Mouse (Mus musculus): ENCODE measurements around the gene Arhgef25.

Arhgef25 gene

DNA sequence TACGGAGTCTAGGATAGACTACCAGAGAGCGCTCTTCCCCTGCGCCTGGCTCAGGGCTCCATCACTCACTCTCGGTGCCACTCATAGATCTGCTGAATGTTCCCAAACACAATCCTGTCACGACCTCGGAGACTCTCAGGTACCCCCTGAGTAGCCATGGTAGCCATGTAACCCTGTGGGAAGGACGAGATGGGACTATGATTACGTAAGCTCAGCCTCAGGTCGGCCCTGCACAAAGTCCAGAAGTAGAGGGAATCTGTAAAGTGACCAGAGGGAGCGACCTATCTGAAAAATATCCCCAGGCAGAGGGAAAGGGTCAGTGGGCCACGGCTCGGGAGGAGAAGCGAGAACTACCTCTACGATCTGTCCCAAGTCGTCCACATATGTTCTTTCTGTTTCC lies 4.4 kb downstream of the Arhgef25 start:
- DNase-seq (ENCODE audit: low read depth): no peak

DNA sequence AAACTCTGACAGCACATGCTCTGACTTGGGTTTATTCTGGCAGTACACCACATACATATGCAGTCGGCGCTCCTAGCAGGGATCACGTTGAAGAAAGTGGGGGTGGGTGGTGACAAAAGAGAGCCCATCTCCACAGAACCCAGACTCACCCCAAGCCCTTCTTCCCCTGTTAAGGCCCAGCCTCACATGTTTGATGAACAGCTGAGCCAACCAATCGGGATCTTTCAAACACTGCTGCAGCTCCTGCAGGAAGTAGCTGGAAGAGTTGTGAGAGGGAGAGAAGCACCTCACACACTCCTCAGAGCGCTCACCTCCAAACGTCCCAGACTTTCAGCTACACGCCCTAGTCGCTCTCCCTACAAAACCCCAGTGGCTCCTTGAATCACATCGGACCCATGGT lies 4.8 kb downstream of the Arhgef25 start:
- DNase-seq (ENCODE audit: low read depth): no peak

DNA sequence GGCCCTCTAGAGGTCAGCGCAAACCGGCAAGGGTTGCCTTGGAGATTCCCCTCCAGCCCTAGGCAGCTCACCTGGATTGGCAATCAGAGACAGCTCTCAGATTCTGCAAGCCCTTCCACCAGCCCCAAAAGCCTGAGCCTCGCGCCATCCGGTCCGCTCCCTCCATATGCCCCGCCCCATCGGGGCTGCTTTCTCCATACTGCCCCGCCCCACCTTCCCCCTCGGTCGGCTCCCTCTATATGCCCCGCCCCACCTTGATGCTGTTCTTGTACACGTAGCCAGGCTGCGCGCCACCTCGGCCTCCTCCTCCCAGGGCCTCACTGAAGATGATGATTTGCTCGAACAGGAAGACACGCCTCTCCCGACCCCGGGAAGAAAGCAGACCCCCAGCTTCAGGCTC lies 6.1 kb downstream of the Arhgef25 start:
- no peak for DNase-seq (ENCODE audit: low read depth)

GRCm38 (mm10) chr10:127182624-127183023 lies 7.3 kb downstream of the Arhgef25 start:
- DNase-seq (ENCODE audit: low read depth): no peak

GRCm38 (mm10) chr10:127181566-127181965 lies 8.3 kb downstream of the Arhgef25 start:
- no peak for DNase-seq (ENCODE audit: low read depth)

DNA sequence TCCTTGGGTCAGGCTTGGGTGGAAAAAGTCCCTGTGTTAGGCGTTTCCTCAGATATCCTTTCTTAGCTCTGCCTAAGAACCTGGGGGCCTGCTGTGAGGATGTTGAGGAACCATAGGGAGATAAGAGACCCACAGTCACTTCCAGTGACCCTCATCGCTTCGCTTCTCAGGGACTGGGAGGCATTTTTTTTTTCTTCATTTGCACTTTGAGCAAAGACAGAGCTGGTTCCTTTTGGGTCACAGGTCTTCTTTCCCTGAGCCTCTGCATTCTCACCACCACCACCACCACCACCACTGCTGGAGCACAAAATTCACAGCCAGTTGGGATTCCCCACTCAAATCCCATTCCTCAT lies 9.2 kb downstream of the Arhgef25 start:
- DNase-seq (ENCODE audit: low read depth): no peak

DNA sequence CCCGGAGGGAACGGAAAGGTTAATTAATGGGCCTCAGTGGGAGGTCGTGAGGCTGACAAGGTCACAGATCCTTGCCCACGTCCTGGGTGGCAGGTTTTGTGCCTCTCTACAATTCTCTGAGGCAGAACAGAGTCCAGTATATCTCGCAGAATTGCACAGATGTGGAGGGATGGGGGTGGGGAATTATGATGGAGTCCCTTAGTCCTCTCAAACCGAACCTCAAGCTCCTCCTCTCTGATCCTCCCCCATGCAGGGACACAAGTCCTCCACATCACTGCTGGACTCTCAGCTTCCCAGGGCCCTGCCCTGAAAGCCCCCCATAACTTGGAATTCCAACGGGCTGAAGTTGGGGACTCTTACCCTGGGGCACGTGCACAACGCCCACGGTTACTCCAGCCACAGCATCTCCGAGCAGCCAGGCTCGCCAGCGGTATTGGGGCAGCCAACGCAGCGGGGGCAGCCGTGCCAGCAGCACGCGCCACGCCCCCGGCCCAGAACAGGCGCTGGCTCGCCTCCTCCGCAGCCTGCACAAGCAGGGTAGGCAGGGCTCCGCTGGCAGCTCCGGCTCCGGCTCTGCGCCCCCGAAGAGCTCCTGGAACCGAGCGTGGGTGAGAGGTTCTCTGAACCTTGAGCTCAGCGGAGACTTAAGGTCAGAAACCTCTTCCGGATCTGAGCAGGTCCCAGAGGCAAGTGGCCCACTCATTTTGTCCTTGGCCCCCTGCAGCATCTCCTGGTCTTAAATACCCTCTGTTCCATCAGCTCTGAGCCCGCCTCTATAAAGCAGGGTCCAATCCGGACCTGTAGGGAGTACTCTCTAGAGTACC lies 9.8 kb downstream of the Arhgef25 start, which contains the start of gene Slc26a10:
Gene Slc26a10, minus strand, starts transcription at position 775 of the 824 bp plus-strand sequence.
- no peak for DNase-seq (ENCODE audit: low read depth)

GRCm38 (mm10) chr10:127178286-127179027 lies 11.4 kb downstream of the Arhgef25 start:
- no peak for DNase-seq (ENCODE audit: low read depth)

DNA sequence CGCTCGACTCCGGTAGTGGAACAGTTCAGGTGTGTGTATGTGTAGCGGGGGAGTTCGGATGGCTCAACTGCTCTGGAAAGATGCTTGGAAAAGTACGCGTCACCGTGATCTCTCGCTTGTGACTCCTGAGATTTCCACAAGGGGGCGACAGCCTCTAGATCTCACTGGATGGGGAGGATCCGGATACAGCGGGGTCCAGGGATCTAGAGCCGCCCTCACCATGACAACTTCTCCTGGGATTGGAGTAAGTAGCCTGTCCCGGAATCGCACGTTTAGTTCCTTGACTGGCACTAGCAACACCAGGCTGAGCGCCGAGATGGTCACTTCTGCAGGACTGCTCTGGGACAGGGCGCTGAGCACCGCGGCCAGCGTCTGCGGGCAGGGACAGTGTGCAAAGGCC lies 12.2 kb downstream of the Arhgef25 start:
- peak; percentile 56 for DNase-seq (ENCODE audit: low read depth)

GRCm38 (mm10) chr10:127177235-127177634 lies 12.6 kb downstream of the Arhgef25 start:
- DNase-seq (ENCODE audit: low read depth): no peak

- DNase-seq (ENCODE audit: low read depth): no peak
These were observed 13.1 kb downstream of the Arhgef25 start for GRCm38 (mm10) chr10:127176756-127177155.

GRCm38 (mm10) chr10:127176228-127176627 lies 13.7 kb downstream of the Arhgef25 start:
- no peak for DNase-seq (ENCODE audit: low read depth)

GRCm38 (mm10) chr10:127174170-127174569 lies 15.7 kb downstream of the Arhgef25 start:
- no peak for DNase-seq (ENCODE audit: low read depth)

GRCm38 (mm10) chr10:127173148-127174065 lies 16.5 kb downstream of the Arhgef25 start:
- DNase-seq (ENCODE audit: low read depth): no peak

DNA sequence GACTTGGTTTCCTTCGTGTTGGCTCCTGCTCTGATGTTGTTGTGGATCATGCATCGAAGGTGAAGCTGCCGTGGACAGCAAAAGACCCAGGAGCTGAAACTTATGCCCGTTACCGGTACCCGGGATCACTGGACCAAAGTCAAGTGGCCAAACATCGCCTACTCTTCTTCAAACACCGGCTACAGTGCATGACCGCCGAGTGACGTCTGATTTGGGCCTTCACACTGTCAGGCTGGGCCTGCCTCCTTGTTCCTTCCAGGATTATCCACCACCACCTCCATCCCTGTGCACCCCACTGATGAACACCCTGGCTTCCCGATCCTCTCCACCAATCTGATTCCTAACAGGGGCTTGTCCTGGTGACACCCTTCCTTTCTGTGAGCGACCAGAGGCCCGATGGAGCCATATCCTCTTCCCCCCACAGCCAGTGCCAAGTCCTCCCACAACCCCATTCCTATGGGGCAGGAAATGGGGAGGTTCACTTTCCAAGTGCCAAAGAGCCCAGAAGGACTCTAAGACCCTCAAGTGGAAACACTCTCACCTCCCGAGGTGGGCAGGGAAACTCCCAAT lies 18.2 kb downstream of the Arhgef25 start:
- DNase-seq (ENCODE audit: low read depth): no peak

DNA sequence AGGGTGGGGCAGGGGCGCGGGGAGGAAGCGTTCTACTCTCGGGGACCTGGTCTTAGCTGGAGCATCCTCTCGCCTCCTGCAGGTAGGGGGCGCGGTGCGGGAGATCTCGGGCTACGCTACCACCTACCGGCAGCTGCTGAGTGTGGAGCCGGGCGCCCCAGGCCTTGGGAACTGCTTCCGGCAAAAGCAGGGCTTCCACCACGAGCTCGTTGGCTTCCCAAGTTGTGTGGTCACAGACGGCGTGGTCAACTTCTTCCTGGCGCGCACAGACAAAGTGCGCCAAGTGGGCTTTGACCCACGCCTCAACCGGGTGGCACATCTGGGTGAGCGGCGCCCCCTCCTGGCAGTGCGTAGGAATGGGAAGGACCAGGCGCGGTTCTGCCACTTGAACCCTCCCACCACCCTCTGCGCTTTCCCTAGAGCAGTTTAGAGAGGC lies 19.0 kb downstream of the Arhgef25 start:
- peak; percentile 49 for DNase-seq (ENCODE audit: low read depth)

GRCm38 (mm10) chr10:127170002-127170401 lies 19.9 kb downstream of the Arhgef25 start:
- no peak for DNase-seq (ENCODE audit: low read depth)

GRCm38 (mm10) chr10:127167614-127168192 lies 22.2 kb downstream of the Arhgef25 start:
- DNase-seq (ENCODE audit: low read depth): peak; percentile 44

DNA sequence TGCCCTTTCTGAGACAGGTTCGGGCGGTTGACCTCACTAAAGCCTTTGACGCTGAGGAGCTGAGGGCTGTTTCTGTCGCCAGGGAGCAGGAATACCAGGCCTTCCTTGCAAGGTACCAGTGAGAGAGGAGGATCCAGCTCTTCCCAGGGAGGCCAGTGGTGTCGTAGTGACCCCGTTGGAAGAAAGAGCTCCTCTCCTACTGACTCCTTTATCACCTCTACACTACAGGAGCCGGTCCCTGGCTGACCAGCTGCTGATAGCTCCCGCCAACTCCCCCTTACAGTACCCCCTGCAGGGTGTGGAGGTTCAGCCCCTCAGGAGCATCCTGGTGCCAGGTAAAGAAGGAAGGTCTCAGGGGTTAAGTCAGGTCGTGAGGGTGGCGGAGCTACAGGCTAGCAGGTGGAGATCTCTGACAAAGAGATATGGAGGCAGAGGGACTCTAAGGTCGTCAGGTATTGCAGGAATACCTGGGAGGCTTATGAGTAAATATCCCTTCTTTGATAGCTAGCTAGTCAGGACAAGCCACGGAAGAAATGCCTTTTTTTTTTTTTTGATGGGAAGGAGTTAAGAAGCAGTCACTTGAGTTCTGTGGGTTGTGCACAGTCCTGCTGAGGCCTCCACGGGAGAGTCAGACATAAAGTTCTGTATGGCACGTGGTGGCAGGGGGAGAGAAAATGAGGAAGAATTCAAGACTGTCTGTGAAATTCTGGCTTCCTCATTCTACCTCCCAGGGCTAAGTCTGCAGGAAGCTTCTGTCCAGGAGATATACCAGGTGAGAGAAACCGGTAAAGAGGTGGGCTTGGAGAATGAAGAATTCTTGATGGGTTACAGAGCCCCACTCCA lies 22.9 kb downstream of the Arhgef25 start:
- no peak for DNase-seq (ENCODE audit: low read depth)

- DNase-seq (ENCODE audit: low read depth): no peak
These were observed 23.5 kb downstream of the Arhgef25 start for GRCm38 (mm10) chr10:127166404-127166715.
